Mouse (Mus musculus) cerebellum, postnatal 10 days (tissue): Measurements from ENCODE around the gene Chd4.

Source experiments
- DNase-seq, 2 experiments: peaks; one replicate each; pipeline ENCODE4 v3.0.0; 2021; ENCODE audit warnings: mixed read lengths in 2 of 2

Chd4 gene

DNA sequence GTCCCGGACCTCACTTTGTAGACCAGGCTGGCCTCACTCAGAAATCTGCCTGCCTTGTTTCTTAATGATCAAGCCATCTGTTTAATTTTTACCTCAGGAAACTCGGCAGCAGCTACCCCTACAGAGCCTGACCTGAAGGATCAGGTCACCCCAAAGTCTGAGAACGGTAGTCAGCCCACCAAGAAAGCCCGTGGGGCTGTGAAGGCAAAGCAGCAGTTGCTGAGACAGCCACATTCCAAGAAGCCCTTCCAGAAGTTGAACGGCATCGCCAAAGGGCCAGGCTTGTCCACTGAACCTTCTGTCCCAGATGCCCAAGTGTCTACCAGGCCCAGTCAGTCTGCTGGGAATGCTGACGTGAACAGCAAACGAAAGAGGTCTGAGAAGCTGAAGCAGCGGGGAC lies 48.1 kb downstream of the Chd4 start:
- DNase-seq, result no peak

DNA sequence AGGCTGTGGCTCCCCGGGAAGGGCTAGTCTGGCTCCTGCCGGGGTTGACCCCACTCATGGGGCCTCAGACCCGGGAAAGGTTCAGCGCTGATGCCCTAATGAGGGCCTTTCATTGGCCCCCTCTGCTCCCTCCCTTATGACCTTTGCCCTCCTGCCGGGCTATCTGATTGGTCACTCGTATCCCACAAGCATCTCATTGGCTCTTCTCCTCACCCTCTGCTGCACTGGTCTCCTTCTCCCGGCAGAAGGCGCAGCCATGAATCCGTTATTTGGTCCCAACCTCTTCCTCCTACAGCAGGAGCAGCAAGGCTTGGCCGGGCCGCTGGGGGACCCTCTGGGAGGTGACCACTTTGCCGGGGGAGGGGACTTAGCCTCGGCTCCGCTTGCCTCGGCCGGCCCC lies 49.2 kb downstream of the Chd4 start, which contains the start of gene Iffo1:
Gene Iffo1 (plus strand): TSS at position 241 of the 400 bp plus-strand sequence.
- DNase-seq, result peak; percentile 97

DNA sequence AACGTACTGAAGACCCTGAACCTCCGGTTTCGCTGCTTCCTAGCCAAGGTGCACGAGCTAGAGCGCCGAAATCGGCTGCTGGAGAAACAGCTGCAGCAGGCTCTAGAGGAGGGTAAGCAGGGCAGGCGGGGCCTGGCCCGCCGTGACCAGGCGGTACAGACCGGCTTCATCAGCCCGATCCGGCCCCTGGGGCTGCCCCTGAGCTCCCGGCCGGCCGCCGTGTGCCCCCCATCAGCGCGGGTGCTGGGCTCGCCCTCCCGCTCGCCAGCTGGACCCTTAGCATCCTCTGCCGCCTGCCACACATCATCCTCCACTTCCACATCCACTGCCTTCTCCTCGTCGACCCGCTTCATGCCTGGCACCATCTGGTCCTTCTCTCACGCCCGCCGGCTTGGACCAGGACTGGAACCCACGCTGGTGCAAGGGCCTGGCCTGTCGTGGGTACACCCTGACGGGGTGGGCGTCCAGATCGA lies 49.7 kb downstream of the Chd4 start:
- DNase-seq, result peak; percentile 70 to 72

DNA sequence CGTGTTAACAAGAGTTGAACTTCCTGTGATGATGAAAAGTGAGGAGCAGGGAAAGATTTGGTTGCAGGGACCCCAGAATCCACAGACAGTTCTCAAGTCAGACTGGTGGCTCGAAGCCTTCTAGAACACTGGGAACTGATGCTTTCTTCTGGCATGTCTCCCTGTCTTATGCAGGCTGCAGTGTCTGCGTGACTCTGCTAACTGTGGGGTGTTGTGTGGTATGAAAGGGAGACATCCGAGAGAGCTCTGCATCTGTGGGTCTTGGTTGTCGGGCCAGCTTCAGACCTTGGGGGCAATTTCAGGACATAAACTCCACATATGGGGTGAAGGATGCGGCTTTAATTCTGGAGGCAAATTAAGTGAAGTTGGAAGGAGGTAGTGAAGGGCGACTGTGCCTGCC lies 50.4 kb downstream of the Chd4 start:
- DNase-seq, result no peak

DNA sequence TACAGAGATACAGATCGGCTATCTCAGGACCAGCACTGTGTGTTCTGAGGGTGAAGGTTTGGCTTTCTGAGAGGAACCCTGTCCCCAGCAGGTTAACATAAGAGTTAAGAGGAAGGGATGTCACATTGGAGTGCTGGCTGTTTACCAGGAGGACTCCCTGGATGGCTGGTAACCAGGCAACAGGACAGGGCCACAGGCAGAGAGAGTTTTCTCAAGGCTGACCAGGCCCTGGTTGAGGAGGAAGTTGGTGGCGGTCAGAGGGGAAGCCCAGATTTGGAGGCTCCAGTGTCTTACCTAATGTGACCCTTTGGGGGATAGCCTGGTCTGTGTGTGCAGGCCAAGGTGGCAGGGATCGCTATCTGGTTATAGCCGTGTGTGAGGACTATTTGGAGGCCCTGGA lies 51.0 kb downstream of the Chd4 start:
- DNase-seq, result peak; percentile 60 to 66

DNA sequence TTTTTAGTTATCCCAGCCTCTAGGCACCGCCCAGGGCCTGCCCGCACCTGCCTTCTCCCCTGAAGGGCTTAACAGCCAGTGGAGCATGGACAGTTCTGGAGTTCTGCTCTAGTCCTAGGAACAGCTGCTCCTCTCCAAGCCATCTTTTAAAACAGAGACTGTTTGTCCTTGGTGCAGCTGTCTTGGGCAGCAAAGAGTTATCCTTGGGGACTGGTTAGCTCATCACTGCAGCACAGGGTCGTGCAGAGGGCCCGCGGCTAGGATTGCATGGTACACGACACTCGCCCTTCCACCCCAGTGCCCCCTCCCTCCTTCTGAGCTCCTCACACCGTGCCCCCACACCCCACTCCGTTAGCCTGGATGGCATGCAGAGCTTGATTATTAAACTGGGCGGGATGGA lies 51.5 kb downstream of the Chd4 start:
- no peak for DNase-seq

DNA sequence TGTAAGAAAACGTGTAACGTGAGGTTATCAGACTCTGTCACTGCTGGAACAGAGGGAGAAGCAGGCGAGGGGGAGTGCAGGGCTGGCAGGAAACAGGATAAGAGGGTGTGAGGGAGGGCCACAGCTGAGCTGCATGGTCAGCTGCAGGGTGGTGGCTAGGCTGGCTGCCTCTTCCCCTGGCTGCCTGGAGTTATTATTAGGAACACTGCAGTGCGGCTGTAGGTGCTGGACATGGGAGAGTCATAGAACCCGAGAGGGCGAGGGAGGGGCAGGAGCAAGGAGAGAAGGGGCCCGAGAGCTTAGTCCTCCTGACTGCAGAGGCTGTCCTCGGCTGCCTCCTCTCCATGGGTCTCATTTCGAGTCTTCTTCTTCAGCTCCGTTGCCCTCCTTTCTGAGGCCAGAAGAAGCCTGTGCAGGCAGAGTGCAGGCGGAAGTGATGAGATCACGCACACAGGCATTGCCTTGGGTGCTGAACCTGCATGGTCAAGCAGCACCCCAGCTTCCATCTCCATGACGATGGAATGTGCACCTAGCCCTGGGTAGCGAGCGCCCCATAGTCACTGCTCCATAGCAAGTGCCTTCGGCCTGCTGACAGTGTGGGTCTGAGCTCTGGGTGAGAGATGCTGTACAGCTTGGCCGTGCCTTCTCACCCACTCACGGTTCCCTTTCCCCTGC lies 52.6 kb downstream of the Chd4 start:
- peak; percentile 35 to 41 for DNase-seq

DNA sequence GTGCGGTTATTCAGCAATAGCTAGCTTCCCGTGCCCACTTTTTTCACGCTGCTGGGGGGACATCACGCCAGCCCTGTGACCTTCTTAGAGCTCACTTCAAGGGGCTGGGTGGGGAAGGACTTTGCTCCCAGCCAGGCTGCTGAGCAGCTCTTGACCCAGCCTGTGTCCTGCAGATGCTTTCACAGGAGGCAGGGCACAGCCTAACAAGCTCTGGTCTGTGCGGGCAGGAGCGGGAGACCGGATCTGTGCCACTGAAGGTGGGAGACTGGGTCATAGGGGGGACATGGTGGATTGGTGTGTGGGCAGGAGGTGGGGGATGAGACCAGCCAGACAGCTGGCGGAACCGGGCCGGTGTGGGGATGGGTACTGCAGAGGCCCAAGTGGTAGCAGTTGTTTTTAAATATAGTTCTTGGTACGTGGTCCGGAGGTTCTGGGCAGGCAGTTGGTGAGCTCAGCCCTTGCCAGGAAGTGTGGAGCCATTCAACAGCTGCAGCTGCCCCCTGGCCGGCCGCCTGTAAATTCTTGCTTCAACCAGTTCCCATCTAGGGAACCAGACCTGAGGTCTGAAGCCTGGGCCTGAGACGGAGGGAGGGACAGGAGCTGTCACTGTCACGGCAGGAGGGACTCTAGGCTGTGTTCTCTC lies 53.3 kb downstream of the Chd4 start:
- peak; percentile 72 to 73 for DNase-seq

DNA sequence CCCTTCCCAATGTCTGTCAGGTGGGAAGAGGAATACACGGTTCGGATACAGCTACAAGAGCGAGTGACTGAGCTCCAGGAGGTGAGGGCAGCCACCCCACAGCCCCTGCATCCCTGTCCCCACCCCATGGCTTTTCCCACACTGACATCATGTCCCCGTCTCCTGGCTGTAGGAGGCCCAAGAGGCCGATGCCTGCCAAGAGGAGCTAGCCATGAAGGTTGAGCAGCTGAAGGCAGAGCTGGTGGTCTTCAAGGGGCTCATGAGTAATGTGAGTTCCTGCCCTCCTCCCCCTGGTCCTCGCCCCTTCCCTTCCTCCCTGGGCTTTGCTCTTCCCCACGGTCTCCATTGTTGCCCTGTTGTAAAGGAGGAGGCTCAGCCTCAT lies 53.8 kb downstream of the Chd4 start:
- DNase-seq, result peak in 1 of 2 experiments; percentile 41

DNA sequence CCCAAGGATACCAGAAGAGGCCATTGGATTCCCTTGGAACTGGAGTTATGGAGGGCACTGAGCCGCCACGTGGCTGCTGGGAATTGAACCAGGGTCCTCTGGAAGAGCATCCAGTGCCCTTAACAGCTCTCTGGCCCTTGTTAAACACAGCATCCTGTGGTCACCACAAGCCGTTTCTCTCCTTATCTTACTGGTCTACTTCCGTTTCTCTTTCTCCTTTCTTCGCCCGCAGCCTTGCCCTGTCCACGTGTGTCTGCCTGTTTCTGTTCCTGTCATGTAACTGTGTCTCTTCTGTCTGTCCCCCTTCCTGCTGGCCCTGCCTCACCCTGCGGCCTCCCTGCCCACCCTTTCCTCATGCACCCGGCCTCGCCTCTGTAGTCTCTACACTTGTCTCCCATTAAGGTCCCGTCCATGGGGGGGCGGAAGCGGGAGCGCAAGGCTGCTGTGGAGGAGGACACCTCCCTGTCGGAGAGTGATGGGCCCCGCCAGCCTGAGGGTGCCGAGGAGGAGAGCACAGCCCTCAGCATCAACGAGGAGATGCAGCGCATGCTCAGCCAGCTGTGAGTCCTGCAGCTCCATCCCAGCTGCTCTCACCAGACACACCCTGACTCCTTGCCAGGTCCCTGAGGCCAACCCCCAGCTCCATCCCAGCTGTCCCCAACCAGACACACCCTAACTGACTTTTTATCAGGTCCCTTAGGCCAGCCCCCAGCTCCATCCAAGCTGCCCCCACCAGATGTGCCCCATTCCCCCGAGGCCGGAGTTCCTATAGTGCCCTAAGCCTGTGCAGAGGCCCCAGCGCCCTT lies 56.6 kb downstream of the Chd4 start:
- DNase-seq, result no peak

DNA sequence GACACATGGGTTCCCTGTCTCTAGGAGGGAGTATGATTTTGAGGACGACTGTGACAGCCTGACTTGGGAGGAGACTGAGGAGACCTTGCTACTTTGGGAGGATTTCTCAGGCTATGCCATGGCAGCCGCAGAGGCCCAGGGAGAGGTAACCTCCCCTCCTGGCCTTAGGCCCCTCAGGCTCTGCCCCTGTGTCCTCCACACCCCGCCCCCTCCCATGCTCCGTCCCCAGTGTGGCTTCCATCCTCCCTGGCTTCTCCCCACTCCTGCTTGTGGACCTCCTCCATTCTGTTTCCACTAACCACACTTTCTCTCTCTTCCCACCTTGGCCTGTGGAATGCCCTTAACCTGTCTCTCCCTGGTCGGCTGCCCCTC lies 57.2 kb downstream of the Chd4 start:
- DNase-seq, result no peak

DNA sequence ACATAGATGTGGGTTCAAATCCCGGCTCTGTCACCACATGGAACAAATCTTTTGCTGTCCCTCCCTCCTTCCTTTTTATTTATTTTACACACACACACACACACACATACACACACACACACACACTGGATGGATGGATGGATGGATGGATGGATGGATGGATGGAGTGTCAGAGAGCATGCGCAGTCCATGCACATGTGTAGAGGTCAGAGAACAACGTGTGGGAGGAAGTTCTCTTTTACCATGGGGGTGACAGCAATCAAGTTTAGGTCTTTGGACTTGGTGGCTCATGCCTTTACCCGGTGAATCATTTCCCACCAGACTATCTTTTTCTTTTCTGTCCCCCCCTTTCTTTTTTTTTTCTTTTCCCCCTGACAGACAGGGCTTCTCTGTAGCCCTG lies 57.9 kb downstream of the Chd4 start:
- DNase-seq, result no peak

DNA sequence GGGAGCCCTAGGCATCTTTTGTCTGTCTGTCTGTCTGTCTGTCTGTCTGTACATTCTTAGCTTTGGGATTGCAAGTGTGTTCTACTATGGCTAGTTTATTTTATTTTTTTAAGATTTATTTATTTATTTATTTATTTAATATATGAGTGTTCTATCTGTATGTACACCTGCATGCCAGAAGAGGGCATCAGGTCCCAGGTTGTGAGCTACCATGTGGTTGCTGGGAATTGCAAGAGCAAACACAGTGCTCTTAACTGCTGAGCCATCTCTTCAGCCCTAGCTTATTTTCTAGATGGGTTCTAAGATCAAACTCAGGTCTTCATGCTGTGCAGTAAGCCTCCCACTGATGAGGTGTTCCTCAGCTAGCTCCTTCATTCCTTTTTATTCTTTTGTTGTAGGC lies 58.8 kb downstream of the Chd4 start:
- DNase-seq, result peak; percentile 52 to 53

DNA sequence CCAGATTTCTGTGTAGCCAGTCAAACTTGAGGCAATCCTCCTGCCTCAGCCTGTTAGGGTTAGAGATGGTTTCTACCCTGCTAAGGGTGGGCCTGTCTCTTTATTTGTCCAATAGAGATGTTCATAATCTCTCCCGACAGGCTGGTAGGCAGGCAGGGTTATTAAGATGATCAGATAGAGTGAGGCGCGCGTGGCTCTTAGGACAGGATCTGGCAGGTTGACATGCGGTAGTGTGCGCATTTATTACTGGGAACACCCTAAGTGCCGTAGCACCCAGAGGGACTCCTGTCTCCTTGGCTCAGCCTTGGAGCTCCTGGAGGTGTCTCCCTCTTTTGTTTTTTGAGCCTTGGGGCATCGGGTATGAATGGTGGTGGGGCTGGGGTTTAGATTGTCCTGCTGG lies 59.5 kb downstream of the Chd4 start:
- DNase-seq, result no peak

DNA sequence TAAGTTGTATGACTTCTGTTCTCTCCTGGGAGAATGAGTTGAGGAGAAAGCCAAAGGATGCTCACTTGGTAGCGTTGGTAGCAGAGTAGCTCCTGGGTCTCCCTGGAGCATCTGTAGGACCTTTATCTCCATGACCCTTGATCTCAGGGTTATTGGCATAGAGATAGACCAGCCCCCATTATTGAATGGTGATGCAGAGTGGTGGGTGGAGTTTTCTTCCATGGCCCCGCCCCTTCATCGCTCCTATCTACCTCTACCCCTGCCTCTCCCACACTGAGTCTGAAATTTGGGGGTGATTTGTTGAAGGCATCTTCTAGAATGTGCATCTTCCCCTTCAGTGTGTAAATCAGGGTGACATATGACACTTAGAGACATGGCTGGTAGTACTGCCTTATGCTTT lies 60.7 kb downstream of the Chd4 start:
- no peak for DNase-seq

DNA sequence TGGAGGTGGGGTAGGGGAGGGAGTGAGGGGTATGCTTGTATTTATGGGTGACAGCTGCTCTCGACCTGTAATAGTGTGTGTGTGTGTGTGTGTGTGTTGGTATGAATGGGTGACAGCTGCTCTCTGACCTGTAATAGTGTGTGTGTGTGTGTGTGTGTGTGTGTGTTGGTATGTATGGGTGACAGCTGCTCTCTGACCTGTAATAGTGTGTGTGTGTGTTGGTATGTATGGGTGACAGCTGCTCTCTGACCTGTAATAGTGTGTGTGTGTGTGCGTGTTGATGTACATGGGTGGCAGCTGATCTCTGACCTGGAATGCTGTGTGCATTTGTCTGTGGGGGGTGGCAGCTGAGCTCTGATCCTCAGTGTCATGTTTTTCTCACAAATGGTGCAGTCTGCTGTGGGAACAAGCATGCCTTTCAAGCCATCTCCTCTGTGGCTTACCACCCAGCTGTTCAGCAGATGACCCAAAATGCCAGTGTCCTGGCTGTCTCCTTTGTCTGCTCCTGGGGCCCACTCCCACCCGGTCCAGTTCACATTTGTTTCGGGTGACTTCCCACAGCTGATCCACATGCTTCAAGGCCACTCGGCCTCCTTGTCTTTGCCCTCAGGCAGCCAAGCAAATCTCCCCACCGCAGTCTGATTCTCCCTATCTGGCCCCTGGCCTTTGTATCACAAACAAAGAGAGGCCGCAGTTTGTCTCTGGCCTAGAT lies 61.3 kb downstream of the Chd4 start:
- DNase-seq, result no peak

DNA sequence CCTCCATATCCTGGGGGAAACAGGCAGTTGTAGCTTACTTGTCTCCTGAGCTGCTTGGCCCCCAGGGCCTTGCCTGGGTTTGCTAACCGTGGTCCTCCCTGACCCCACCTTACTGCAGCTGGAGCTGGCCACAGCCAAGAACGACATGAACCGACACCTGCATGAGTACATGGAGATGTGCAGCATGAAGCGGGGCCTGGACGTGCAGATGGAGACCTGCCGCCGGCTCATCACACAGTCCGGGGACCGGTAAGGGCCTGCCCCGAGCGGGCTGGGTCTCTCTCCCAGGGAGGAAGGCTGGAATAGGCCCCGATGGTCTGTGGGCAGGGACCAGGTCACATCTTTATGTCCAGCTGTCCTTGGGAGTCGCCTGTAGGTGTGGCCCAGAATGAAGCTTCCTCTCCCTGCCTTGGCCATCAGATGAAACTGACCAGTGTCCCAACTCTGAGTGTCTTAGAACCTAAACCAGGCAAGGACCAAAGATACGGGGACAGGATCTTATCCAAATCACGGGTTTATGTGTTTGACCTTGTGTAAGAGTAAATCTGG lies 63.2 kb downstream of the Chd4 start:
- no peak for DNase-seq

DNA sequence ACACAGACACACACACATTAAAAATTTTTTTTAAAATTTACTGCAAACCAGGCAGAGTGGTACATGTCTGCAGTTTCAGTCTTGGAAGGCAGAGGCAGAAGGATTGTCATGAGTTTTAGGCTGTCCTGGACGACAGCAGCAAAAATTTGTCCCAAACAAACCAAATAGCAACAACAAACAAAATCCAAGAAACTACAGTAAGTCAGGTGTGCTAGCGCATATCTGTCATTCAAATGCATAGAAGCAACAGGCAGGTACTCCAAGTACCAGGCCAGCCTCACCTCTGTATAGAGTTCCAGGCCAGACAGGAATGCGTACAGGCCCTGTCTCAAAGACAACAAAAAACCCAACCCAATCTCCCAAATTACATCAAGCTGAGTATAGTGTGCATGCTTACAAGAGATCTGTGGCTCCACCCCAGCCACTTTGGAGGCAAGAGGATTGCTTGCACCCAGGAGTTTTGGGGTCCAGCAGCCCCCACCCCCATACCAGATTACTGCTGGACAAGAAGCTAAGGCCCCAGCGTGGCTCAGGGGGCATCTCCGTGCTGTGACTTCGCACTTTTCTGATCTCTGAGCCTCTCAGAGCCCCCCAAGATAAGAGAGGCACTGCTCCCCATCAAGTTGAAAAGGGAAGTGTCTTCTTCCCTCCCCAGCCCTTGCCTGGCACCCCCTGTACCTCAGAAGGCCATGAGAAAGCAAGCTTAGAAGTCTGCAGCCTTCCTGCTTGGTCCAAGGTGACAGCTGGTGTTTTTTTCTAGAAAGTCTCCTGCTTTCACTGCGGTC lies 64.2 kb downstream of the Chd4 start:
- no peak for DNase-seq

DNA sequence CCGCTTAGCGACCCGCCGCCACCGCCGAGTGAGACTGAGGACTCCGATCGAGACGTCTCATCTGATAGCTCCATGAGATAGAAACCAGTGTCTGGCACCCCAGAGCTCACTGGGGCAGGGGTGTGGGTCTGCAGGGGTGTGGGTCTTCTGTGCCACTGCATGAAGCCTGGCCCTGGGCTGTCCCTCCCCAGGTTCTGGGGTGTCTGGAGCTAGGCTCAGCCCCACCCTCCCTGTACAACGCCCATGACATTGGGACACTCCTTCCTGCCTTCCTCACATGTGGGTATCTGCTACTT lies 64.7 kb downstream of the Chd4 start:
- DNase-seq, result peak in 1 of 2 experiments; percentile 22

DNA sequence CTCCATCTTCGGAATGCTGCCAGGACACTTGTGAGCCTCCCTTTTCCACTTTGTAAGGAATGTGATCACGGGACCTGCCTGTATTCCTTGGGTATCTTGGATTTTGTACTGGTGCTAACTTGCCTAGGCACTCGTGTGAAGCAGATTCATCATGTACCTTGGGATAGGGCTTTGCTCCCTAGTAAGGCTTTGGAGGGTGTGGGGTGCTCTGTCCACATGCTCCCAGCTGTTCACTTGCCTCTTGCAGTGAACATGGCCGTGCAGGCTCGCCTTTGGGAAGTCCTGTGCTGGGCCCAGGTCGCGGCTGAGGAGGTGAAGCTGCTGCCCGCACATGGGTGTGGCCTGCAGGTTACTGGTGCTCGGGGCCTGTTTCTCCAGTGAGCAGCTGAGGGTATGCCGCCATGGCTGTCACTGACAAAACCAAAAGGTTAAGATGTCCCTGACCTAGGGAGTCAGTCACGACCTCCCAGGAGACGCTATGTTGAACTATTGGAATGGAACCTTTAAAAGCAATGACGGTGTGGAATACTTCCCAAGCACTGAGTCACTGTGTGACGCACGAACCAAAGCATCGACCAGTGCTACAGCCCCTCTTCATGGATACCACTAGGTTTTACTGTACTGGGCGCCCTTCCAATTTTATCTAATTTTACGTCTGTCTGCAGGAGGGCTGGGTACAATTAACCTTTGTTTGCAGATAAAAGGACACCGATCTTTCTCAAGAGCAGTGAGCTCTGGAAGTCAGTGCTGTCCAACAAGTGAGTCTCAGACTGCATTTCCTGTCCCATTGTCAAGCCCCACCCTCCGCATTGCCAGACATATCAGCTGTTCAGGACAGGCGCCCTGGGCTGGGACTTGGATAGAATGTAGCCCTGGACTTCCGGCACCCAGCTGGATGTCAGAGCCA lies 65.3 kb downstream of the Chd4 start:
- peak; percentile 45 to 51 for DNase-seq

DNA sequence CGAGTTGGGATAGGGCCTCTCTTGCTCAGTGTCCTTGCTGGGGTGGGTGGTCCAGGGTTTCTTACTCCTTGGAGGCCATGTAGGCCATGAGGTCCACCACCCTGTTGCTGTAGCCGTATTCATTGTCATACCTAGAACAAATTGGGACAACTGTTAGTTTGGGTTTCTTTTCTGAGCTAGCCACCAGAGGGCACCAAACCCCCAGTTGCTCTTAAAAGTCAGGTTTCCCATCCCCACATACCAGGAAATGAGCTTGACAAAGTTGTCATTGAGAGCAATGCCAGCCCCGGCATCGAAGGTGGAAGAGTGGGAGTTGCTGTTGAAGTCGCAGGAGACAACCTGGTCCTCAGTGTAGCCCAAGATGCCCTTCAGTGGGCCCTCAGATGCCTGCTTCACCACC lies 66.2 kb downstream of the Chd4 start:
- DNase-seq, result peak; percentile 85 to 87
